Mouse (Mus musculus) spleen, postnatal 14 days (tissue): ENCODE data around the gene Rft1.

Experiments used
- DNase-seq, 2 experiments: peaks; one replicate each; pipeline ENCODE4 v3.0.0; 2021 to 2022; ENCODE audit warnings: low spot score in 2 of 2

The Rft1 gene

GRCm38 (mm10) chr14:30630811-30631576 is 23.2 kb upstream of the Rft1 start:
- no peak for DNase-seq

- DNase-seq, result no peak
These were observed 22.3 kb upstream of the Rft1 start for GRCm38 (mm10) chr14:30631834-30632233.

GRCm38 (mm10) chr14:30633708-30634107 is 20.5 kb upstream of the Rft1 start:
- no peak for DNase-seq

- DNase-seq, result no peak
These were observed 19.7 kb upstream of the Rft1 start for GRCm38 (mm10) chr14:30634418-30634817.

GRCm38 (mm10) chr14:30635219-30635910 is 18.8 kb upstream of the Rft1 start:
- DNase-seq, result no peak

- no peak for DNase-seq
These were observed 17.7 kb upstream of the Rft1 start for GRCm38 (mm10) chr14:30636499-30636898.

- DNase-seq, result no peak
These were observed 17.1 kb upstream of the Rft1 start for GRCm38 (mm10) chr14:30637087-30637486.

- DNase-seq, result no peak
These were observed 16.2 kb upstream of the Rft1 start for GRCm38 (mm10) chr14:30638009-30638408.

- DNase-seq, result no peak
These were observed 15.5 kb upstream of the Rft1 start for GRCm38 (mm10) chr14:30638686-30639085.

- DNase-seq, result no peak
These were observed 12.4 kb upstream of the Rft1 start for GRCm38 (mm10) chr14:30641748-30642147.

- no peak for DNase-seq
These were observed 10.1 kb upstream of the Rft1 start for GRCm38 (mm10) chr14:30644026-30644425.

GRCm38 (mm10) chr14:30645066-30645465 is 9.1 kb upstream of the Rft1 start:
- DNase-seq, result no peak

- DNase-seq, result no peak
These were observed 7.7 kb upstream of the Rft1 start for GRCm38 (mm10) chr14:30646486-30646885.

GRCm38 (mm10) chr14:30648478-30648877 is 5.7 kb upstream of the Rft1 start:
- no peak for DNase-seq

- no peak for DNase-seq
These were observed 4.4 kb upstream of the Rft1 start for GRCm38 (mm10) chr14:30649745-30650144.

GRCm38 (mm10) chr14:30650969-30651368 is 3.2 kb upstream of the Rft1 start:
- no peak for DNase-seq

- no peak for DNase-seq
These were observed 600 bp downstream of the Rft1 start for GRCm38 (mm10) chr14:30654691-30655228.

- DNase-seq, result no peak
These were observed 1.4 kb downstream of the Rft1 start for GRCm38 (mm10) chr14:30655531-30655930.

GRCm38 (mm10) chr14:30666061-30666460 is 11.9 kb downstream of the Rft1 start:
- no peak for DNase-seq

- no peak for DNase-seq
These were observed 12.4 kb downstream of the Rft1 start for GRCm38 (mm10) chr14:30666604-30667003.

GRCm38 (mm10) chr14:30670161-30670560 is 16.0 kb downstream of the Rft1 start:
- DNase-seq, result no peak

- no peak for DNase-seq
These were observed 17.2 kb downstream of the Rft1 start for GRCm38 (mm10) chr14:30671095-30671985.
